Mouse (Mus musculus): ENCODE results near the gene St3gal3. TPM values are rescaled to one million over a fixed set of nuclear protein-coding genes. Genes with fewer than 3 reads are reported as not detected.

The St3gal3 gene
- total and polyA plus RNA-seq, 3 experiments = 6.9 to 13.8 (median 13.4) TPM

DNA sequence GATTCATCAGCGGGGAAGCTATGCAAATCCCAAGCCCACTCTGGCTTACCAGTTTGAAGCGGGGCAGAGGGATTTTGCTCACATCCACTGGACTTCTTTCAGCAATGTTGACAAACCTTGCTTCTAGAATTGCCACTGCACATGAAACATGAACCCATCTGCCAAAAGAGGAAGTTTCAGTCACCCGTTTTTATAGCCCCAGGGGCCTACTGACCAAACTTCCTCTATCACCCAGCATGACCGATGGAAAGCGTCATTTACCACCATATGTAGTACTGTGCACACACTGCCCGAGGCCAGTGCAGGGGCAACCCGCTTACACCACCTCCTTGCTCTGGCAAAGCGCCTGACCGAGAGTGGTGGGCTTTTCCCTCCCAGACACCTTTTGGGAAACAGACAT, 9.6 kb upstream of the St3gal3 start:
- DNase-seq (ENCODE audit: low spot score) (peak; percentile 79), ATAC-seq (ENCODE audit: extremely low read depth, insufficient number of reproducible peaks, low FRiP score, poor library complexity, severe bottlenecking) (peak; percentile 60)
- Histone ChIP-seq H3K4me3 (ENCODE audit: low read depth, low read length) (peak overlapping the region; percentile 44; the same call in 1 of the 2 replicates), H3K27me3 (ENCODE audit: insufficient read depth, low read length) (no peaks in the 10 kb centered on the region), H3K4me1 (ENCODE audit: insufficient read depth, low read depth, low read length) (peaks cover 45% of the 10 kb centered on the region), H3K36me3 (replicated peaks) (peaks cover 98% of the 10 kb centered on the region), H3K9me3 (replicated peaks) (no peaks in the 10 kb centered on the region)
- TF ChIP-seq CTCF (IDR thresholded peaks at IDR 0.05; ENCODE audit: low read depth, low read length) = no peak
- no peak for TF ChIP-seq GATA2 (IDR thresholded peaks at IDR 0.05; ENCODE audit: borderline replicate concordance, low read depth, low read length)
- no peak for TF ChIP-seq TAL1 (conservative IDR thresholded peaks at IDR 0.05; ENCODE audit: low read depth, low read length)
- TF ChIP-seq POLR2AphosphoS5 (IDR thresholded peaks at IDR 0.05; ENCODE audit: insufficient replicate concordance, low read depth, low read length) = no peak
- no peak for TF ChIP-seq GATA1 (IDR thresholded peaks at IDR 0.05; ENCODE audit: borderline replicate concordance, low read length)

DNA sequence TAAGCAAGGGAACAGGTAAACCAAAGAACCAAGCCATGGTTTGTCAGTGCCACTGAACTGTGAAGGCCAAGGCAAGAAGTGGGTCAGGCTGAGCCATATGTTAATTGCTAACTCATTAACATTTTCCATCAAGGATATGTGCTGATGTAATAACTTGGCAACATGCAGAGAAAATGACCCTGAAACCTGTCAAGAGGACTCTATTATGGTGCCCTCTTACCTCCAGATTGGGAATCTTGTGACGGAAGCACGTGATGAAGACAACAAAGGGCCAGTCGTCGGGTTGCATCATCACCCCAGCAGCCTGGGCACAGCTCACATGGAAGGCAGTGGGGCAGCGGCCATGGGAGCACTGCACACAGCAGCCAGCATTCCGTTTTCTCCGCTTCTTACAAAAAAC, 9.0 kb upstream of the St3gal3 start:
- no peak for ATAC-seq (ENCODE audit: extremely low read depth, insufficient number of reproducible peaks, low FRiP score, poor library complexity, severe bottlenecking)

DNA sequence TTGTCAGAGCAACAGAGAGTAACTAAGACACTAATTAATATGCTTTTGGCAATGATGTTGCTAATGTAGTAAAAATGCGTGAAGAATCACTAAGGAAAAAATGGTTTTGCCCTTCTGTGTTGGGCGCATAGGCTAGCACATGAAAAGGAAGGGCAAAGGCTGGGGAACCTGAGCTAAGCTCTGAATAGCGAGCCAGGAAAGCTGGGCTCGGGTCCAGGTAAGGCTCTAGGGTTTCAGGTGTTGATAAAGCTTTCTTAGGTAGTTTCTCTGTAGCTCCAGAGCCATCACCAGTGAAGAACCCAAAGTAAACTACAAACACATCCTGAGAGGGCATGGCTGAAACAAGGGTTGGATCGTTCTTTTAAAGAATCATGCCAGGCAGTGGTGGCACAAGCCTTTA, 6.8 kb upstream of the St3gal3 start:
- H3K36me3 ChIP-seq (replicated peaks) = peaks cover 98% of the 10 kb centered on the region
- peaks cover 27% of the 10 kb centered on the region for H3K4me1 ChIP-seq (ENCODE audit: insufficient read depth, low read depth, low read length)
- H3K9me3 ChIP-seq (replicated peaks) = no peaks in the 10 kb centered on the region
- no peak overlapping the region for H3K4me3 ChIP-seq (ENCODE audit: low read depth, low read length)
- DNase-seq (ENCODE audit: low spot score) (no peak), ATAC-seq (ENCODE audit: extremely low read depth, insufficient number of reproducible peaks, low FRiP score, poor library complexity, severe bottlenecking) (no peak)
- TF ChIP-seq TAL1 (conservative IDR thresholded peaks at IDR 0.05; ENCODE audit: low read depth, low read length) = no peak
- TF ChIP-seq CTCF (IDR thresholded peaks at IDR 0.05; ENCODE audit: low read depth, low read length) = no peak
- TF ChIP-seq GATA1 (IDR thresholded peaks at IDR 0.05; ENCODE audit: borderline replicate concordance, low read length) = no peak
- TF ChIP-seq GATA2 (IDR thresholded peaks at IDR 0.05; ENCODE audit: borderline replicate concordance, low read depth, low read length) = no peak
- TF ChIP-seq POLR2AphosphoS5 (IDR thresholded peaks at IDR 0.05; ENCODE audit: insufficient replicate concordance, low read depth, low read length) = no peak
- no peaks in the 10 kb centered on the region for H3K27me3 ChIP-seq (ENCODE audit: insufficient read depth, low read length)

More for the DNA sequence above, 9.0 kb upstream of the St3gal3 start:
- DNase-seq (ENCODE audit: low spot score) = no peak
- H3K4me1 ChIP-seq (ENCODE audit: insufficient read depth, low read depth, low read length) = peaks cover 39% of the 10 kb centered on the region
- TF ChIP-seq GATA2 (IDR thresholded peaks at IDR 0.05; ENCODE audit: borderline replicate concordance, low read depth, low read length) = no peak
- TF ChIP-seq CTCF (IDR thresholded peaks at IDR 0.05; ENCODE audit: low read depth, low read length) = no peak
- TF ChIP-seq GATA1 (IDR thresholded peaks at IDR 0.05; ENCODE audit: borderline replicate concordance, low read length) = no peak
- TF ChIP-seq POLR2AphosphoS5 (IDR thresholded peaks at IDR 0.05; ENCODE audit: insufficient replicate concordance, low read depth, low read length) = no peak
- TF ChIP-seq TAL1 (conservative IDR thresholded peaks at IDR 0.05; ENCODE audit: low read depth, low read length) = no peak
- H3K4me3 ChIP-seq (ENCODE audit: low read depth, low read length) = no peak overlapping the region; the same call in 1 of the 2 replicates
- peaks cover 98% of the 10 kb centered on the region for H3K36me3 ChIP-seq (replicated peaks)
- H3K9me3 ChIP-seq (replicated peaks) = no peaks in the 10 kb centered on the region
- H3K27me3 ChIP-seq (ENCODE audit: insufficient read depth, low read length) = no peaks in the 10 kb centered on the region

DNA sequence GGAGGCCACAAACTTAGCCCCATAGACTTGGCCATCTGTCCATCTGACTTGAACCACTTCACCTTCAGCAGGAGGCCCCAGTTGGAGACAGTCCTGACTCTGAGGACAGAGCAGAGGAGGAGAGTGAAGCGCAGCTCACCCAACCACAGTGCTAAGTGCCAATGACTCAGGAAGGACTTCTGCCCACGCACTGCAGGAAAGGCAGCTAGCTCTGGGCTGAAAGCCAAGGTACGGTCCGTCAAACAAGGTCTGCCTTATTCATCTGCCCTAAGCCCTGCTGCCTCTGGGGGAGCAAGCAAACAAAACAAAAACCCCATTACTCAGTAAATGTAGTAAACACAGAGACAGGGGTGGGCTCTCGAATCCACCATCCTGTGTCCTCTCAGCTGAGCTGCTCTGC, 4.2 kb upstream of the St3gal3 start:
- Histone ChIP-seq H3K4me3 (ENCODE audit: low read depth, low read length) (no peak overlapping the region), H3K36me3 (replicated peaks) (peaks cover 80% of the 10 kb centered on the region), H3K9me3 (replicated peaks) (no peaks in the 10 kb centered on the region), H3K27me3 (ENCODE audit: insufficient read depth, low read length) (no peaks in the 10 kb centered on the region), H3K4me1 (ENCODE audit: insufficient read depth, low read depth, low read length) (peaks cover 17% of the 10 kb centered on the region)
- no peak for ATAC-seq (ENCODE audit: extremely low read depth, insufficient number of reproducible peaks, low FRiP score, poor library complexity, severe bottlenecking)
- no peak for TF ChIP-seq CTCF (IDR thresholded peaks at IDR 0.05; ENCODE audit: low read depth, low read length)
- no peak for TF ChIP-seq TAL1 (conservative IDR thresholded peaks at IDR 0.05; ENCODE audit: low read depth, low read length)
- no peak for TF ChIP-seq GATA1 (IDR thresholded peaks at IDR 0.05; ENCODE audit: borderline replicate concordance, low read length)
- TF ChIP-seq GATA2 (IDR thresholded peaks at IDR 0.05; ENCODE audit: borderline replicate concordance, low read depth, low read length) = no peak
- no peak for TF ChIP-seq POLR2AphosphoS5 (IDR thresholded peaks at IDR 0.05; ENCODE audit: insufficient replicate concordance, low read depth, low read length)
- peak; percentile 38 for DNase-seq (ENCODE audit: low spot score)

DNA sequence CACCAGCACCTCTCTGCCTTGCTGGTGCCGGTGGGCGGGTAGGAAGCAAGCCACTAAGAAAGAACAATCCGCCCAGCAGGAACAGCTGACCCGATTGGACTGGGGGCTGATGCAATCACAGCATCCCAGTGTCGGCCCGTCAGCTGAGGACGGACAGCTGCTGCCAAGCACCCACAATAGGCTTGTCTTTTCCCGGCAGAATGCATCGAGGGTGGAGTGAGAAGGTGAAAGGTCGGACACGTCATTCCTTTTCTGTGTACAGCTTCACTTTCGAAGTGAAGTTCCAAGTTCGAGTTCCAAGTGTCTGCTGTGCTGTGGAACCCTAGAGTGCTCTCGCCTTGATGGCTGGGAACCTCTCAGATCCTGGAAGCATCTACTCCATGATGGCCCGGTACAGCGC, 3.1 kb upstream of the St3gal3 start:
- no peak for ATAC-seq (ENCODE audit: extremely low read depth, insufficient number of reproducible peaks, low FRiP score, poor library complexity, severe bottlenecking)

DNA sequence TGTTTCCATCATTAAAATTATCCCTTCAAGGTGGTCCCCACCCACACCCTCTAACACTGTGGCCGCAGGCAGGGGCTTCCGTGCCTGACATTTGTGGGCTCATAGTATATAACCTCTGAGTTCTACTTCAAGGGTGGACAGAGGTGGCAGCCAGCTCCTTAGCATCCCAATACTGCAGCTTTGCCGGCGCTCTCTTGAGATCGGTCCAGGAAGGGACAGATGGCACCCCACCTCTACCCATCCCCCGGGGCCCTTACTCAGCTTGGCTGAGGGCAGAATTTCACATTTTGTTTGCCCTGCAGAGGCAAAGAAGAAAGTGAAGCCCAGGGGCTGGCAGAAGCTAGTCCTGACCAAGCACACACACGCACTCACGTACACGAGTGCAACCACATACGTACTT, 2.6 kb upstream of the St3gal3 start:
- DNase-seq (ENCODE audit: low spot score) (no peak), ATAC-seq (ENCODE audit: extremely low read depth, insufficient number of reproducible peaks, low FRiP score, poor library complexity, severe bottlenecking) (no peak)
- peaks cover 26% of the 10 kb centered on the region for H3K4me1 ChIP-seq (ENCODE audit: insufficient read depth, low read depth, low read length)
- TF ChIP-seq POLR2AphosphoS5 (IDR thresholded peaks at IDR 0.05; ENCODE audit: insufficient replicate concordance, low read depth, low read length) (no peak), TAL1 (conservative IDR thresholded peaks at IDR 0.05; ENCODE audit: low read depth, low read length) (no peak), GATA1 (IDR thresholded peaks at IDR 0.05; ENCODE audit: borderline replicate concordance, low read length) (no peak), CTCF (IDR thresholded peaks at IDR 0.05; ENCODE audit: low read depth, low read length) (no peak), GATA2 (IDR thresholded peaks at IDR 0.05; ENCODE audit: borderline replicate concordance, low read depth, low read length) (no peak)
- no peaks in the 10 kb centered on the region for H3K27me3 ChIP-seq (ENCODE audit: insufficient read depth, low read length)
- no peaks in the 10 kb centered on the region for H3K9me3 ChIP-seq (replicated peaks)
- peaks cover 73% of the 10 kb centered on the region for H3K36me3 ChIP-seq (replicated peaks)
- no peak overlapping the region for H3K4me3 ChIP-seq (ENCODE audit: low read depth, low read length)

More for the DNA sequence above, 3.1 kb upstream of the St3gal3 start:
- no peaks in the 10 kb centered on the region for H3K27me3 ChIP-seq (ENCODE audit: insufficient read depth, low read length)
- peaks cover 21% of the 10 kb centered on the region for H3K4me1 ChIP-seq (ENCODE audit: insufficient read depth, low read depth, low read length)
- DNase-seq (ENCODE audit: low spot score) = no peak
- peaks cover 73% of the 10 kb centered on the region for H3K36me3 ChIP-seq (replicated peaks)
- TF ChIP-seq GATA1 (IDR thresholded peaks at IDR 0.05; ENCODE audit: borderline replicate concordance, low read length) = no peak
- TF ChIP-seq POLR2AphosphoS5 (IDR thresholded peaks at IDR 0.05; ENCODE audit: insufficient replicate concordance, low read depth, low read length) = no peak
- no peak for TF ChIP-seq TAL1 (conservative IDR thresholded peaks at IDR 0.05; ENCODE audit: low read depth, low read length)
- no peak for TF ChIP-seq CTCF (IDR thresholded peaks at IDR 0.05; ENCODE audit: low read depth, low read length)
- TF ChIP-seq GATA2 (IDR thresholded peaks at IDR 0.05; ENCODE audit: borderline replicate concordance, low read depth, low read length) = no peak
- no peak overlapping the region for H3K4me3 ChIP-seq (ENCODE audit: low read depth, low read length)
- no peaks in the 10 kb centered on the region for H3K9me3 ChIP-seq (replicated peaks)

All from G1E (cell line).